Mouse (Mus musculus) ES-E14 (cell line): ENCODE results near the gene Gm17728.

Experiments
- CHD2 ChIP-seq: IDR thresholded peaks from 2 replicates; pipeline ENCODE4 v1.6.1; 2014; ENCODE audit warnings: mild to moderate bottlenecking, low read depth, low read length, inconsistent platforms
- HCFC1 ChIP-seq: IDR thresholded peaks from 2 replicates; pipeline ENCODE4 v1.6.1; 2012; ENCODE audit warnings: low read length, inconsistent platforms, borderline replicate concordance; ENCODE audit not compliant: insufficient read depth
- MAFK ChIP-seq: IDR thresholded peaks from 2 replicates; pipeline ENCODE4 v1.6.1; 2014; ENCODE audit warnings: mild to moderate bottlenecking, low read depth, low read length, inconsistent platforms; ENCODE audit not compliant: insufficient read depth
- ZC3H11A ChIP-seq: IDR thresholded peaks from 2 replicates; pipeline ENCODE4 v1.6.1; 2012; ENCODE audit warnings: low read depth, mild to moderate bottlenecking, inconsistent platforms, low read length, borderline replicate concordance
- ZNF384 ChIP-seq: IDR thresholded peaks from 2 replicates; pipeline ENCODE4 v1.6.1; 2012; ENCODE audit warnings: low read depth, low read length, inconsistent platforms

- TF ChIP-seq ZC3H11A = no peak
- no peak for TF ChIP-seq MAFK
- no peak for TF ChIP-seq ZNF384
- TF ChIP-seq HCFC1 = no peak
- TF ChIP-seq CHD2 = no peak
Measured at GRCm38 (mm10) chr17:9397493-9397892, 24.4 kb upstream of the Gm17728 start.
